Mouse (Mus musculus) granulocyte monocyte progenitor cell, adult 5-6 weeks (primary cell): Measurements from ENCODE around the gene Flt1. TPM values are rescaled to one million over a fixed set of nuclear protein-coding genes. Genes with fewer than 3 reads are reported as not detected.
A peak's percentile ranks its signal among the peaks of the same experiment; 100 is the strongest.
"Not testable (repeated sequence)": the region's sequence is repeated elsewhere in the genome, so short reads cannot be mapped to it uniquely, and the experiment has no call there.

Source experiments
- ATAC-seq: replicated peaks from 2 replicates; pipeline ENCODE4 v1.8.0; 2016; ENCODE audit warnings: mild to moderate bottlenecking, moderate TSS enrichment, inconsistent platforms; ENCODE audit not compliant: poor library complexity, severe bottlenecking
- total RNA-seq, 2 experiments: library from RNA; stranded (forward) in 1 of 2; stranded (reverse) in 1 of 2; fragments of 200-712, 200-1000 nt in 1 of 2; fragments of >200 nt in 1 of 2; fragmentation: Nextera tagmentation in 1 of 2; gene quantifications; 2 replicates each; pipeline ENCODE4 v1.2.3; 2014 to 2017

Gene Flt1
- total RNA-seq, 2 experiments from 2014 or later, result 3.4 to 3.7 TPM

DNA sequence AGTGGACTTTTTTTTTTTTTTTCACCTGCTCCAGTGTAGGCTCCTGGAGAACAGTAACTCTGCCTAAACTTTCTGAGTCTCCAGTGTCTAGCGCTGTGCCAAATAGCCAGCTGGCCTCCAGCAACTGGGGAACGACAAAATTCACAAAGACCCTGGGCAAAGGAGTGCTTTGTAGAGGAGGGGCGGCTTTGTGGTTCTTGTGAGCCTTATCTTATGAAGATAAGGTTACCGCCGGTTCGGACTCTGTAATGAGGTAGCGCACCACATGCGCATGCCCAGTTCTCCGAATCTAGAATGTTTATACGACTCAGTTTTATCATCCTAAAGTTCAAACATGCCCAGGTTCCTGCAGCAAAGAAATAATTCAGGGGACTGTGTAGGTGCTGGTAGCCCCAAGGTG, 102.1 kb downstream of the Flt1 start:
- no peak for ATAC-seq

DNA sequence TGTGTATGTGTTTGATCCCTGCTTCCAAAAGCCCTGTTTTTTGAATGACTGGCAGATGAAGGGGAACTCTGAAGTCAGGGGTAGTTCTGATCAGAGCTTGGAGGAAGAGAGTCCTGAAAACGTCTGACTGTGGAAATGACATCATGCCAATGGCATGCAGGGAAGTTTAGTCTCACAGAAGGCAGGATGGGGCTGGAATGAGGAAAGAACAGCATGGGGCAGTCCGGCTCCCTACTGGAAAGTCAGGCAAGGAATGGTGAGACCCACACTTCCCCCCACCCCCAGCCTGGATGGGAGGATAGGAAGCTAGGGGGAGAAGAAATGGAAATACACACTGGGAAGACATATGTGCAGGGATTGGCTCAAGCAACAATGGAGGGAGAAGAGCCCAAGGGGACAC, 105.6 kb downstream of the Flt1 start:
- no peak for ATAC-seq

DNA sequence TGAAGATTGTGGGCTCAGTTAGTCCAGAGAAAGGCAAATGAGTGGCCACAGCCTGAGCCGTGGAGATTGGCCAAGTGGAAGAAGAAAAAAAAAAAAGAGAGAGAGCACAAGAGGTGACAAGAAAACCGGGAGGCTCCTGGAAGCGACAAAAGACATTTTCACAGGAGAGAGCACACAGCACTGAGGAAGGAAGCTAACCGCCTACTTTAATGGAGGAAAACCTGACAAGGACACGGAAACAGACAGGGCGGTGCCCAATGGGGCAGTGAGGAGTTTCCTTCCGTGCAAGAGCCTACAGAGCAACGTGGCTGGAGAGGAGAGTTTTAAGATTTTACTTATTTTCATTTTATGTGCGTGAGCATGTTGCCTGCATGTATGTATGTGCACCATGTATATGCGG, 107.6 kb downstream of the Flt1 start:
- no peak for ATAC-seq

DNA sequence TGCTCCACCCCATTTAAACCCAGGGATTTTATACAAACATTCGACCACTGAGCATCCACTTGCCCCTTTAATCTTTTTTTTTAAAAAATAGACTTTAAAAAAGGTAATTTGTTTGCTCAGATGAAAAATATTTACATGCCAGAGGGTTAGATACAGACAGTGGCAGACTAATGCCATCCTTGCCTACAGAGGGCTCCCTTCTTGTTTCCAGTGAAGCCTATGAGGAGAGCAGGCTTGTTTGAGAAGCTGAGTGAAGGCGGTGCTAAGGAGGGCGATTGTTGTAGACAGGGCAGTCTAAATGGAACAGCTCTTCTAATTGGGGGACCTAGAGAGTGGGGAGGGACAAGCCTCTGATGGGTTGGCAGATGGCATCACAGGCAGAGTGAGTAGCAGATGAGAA, 109.4 kb downstream of the Flt1 start:
- no peak for ATAC-seq

DNA sequence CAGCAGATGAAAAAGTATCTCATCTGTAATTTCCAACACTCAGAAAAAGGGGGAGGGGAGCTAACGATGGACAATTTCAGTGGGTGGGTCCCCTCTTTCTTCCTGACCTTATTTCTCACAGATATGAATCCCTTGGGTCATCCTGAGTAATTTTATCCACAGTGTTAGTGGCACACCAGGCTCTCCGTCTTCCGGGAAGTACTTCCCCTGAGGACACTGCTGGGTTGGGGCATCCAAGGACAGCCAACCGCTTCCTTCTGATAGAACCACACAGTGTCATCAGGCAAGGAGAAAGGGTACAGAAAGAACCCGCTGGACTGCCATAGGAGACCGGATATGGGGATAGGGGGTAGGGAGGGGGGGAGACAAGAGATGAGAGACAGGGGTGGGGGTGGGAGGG, 111.2 kb downstream of the Flt1 start:
- ATAC-seq, result no peak

DNA sequence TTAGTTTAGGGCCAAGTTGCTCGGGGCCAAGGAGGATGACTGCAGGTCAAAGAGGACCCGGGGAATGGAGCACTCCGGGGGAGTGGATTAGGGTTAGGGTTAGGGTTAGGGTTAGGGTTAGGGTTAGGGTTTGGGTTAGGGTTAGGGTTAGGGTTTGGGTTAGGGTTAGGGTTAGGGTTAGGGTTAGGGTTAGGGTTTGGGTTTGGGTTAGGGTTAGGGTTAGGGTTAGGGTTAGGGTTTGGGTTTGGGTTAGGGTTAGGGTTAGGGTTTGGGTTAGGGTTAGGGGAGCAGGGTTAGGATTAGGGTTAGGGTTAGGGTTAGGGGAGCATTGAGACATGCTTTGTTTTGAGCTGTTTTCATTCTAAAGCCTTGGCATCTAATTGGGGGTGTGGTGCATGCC, 114.5 kb downstream of the Flt1 start:
- not testable (repeated sequence) for ATAC-seq

DNA sequence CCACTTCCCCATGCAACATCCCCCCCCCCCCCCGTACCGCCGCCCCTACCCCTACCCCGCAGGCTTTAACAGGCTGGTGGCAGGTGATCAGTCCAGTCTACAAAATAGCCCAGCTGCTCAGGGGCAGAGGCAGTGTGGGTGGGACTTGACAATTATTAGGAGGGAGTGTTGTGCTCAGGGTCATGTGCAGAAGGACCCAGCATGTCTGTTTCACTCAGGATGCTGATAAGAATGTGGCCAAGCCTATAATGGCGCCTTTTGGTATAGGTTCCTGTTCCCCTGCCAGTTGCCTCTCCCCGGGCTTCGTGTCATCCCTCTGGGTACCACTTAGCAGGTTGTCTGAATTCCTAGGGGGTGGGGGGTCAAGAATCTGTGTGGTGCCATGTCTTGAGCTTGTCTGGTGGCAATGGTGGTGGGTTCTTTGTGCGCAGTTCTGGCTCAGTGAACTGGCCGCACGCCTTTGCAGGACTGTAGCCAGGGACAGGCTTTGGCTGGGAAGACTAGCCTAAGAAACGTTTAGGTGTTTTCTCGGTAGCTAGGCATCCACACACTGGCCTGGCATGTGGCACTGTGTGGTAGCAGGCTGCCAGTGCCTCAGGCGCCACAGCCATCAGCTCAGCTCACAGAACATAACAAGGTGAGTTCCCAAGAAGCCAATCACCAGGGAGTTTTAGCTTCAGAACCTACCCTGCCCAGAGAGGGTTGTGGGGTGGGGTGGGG, 118.4 kb downstream of the Flt1 start:
- no peak for ATAC-seq

DNA sequence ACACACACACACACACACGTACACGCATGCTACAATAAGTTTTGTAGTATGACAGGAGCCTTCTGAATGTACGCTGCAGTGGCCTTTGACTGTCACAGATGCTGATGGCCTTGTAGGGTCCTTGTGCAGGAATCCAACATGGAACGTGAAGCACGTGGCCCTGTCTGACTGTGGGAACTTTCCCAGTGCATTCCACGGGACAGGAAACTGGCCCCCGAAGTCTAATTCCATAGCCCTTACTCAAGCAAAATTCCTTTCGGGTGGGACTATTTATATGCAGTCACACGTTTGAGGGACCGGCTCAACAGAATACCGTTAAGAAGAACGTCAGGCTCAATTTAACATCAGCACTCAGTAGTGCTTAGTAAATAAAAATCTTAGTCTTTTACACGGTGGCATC, 119.1 kb downstream of the Flt1 start:
- no peak for ATAC-seq

DNA sequence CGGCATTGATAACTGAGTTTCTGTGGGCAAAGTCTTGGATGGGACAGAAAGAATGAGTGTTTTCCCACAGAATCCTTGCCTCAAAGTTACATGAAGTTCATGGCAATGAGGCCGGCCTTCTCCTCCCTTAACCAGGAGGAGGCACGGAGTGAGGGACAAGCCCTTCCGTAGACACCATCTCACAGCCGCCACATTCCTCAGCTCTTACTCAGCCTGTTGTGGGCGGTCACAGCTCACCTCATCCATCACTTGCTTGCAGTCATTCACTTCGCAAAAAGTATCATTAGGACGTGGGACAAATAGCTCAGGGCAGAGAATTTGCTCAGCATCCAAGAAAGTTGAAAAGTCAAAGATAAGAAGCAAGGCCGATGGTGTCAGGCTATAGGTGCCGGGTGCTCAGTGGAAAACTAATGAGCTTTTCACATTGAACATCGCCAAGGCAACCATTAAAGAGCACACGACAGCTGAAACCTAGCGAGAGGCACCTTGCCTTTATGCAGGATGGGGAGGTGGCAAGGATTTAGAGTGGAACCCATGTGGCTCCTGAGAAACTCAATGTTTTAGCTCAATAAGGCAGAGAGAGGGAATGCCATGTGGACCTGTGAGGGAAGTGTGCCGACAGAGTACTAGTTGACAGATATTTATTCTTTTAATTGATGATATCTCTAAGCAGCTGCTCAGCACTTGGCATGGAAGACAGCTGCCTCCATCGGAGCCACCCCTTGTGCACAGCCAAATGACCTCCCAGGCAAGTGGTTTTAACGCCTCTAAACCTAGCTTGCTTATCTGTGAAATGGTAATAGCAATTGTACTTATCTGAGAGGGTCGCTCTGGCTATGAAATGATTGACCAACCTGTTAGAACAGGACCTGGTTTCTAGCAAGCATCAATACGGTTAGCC, 124.1 kb downstream of the Flt1 start:
- ATAC-seq, result no peak

DNA sequence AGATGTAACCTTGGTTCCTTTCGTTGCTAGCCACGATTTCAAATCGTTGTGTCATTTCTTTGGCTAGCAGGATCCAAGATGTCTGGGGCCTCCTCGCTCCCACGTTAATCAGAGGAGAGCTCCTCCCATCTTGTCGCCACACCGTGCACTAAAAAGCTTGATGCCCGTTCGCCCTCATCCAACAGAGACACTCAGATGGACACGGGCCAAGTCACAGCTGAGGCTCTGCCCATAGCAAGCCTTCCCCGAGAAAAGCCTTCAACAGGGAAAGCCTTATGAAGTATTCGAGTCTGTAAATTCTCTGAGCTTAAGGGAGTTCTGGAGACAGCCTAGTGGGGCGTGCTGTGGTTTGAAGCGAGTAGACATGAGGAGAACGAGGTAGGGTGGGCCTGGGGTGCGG, 128.0 kb downstream of the Flt1 start:
- no peak for ATAC-seq

DNA sequence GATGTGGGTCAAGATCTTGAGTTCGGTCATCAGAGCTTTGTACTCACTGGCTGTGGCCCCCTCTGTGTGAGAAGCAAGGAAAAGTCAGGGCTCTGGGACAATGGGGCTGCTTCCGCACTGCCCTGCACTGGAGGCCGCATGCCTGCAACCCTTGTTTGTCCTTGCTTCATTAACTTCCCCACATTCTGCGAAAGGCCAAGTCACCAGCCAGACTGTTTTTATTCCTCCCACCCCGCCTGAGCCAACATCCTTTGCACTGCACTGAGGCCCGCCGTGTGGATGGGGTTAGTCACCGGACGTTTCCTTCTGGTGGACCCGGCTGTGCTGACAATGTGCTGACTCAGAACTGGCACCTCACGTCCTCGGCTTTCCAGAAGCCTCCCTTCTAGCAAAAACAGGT, 136.0 kb downstream of the Flt1 start:
- ATAC-seq, result peak; percentile 77

DNA sequence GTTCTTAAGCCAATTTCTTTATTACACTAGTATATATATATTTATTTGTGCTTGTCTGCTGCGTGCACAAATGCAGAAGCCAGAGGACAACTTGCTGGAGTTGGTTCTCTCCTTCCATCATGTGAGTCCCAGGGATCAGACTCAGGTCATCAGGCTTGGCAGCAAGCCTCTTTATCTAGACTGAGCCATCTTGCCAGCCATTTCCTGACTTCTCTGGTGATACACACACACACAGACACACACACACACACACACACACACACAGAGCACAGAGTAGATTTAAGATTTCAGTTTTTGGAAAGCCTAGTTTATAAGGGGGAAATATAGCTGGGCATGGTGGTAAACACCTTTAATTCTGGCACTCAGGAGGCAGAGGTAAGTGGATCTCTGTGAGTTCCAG, 140.7 kb downstream of the Flt1 start:
- no peak for ATAC-seq

DNA sequence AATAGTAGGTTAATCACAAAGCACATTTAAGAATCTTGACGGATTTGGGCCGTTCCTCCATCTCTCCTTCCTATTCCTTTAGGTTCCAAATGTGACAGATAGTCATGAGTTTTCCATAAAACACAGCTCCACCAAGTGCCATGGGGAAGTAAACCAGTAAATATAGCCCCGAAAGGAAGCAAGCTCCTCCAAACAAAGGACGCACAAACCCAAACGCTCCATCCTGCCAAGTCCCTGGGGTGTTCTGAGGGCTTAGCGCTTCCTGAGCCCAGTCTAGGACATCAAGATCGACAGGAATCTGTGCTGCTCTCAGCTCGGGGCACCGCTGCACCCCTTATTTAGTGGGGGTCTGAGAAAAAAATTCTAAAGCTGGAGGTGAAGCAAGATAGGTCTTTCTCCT, 141.2 kb downstream of the Flt1 start:
- no peak for ATAC-seq

DNA sequence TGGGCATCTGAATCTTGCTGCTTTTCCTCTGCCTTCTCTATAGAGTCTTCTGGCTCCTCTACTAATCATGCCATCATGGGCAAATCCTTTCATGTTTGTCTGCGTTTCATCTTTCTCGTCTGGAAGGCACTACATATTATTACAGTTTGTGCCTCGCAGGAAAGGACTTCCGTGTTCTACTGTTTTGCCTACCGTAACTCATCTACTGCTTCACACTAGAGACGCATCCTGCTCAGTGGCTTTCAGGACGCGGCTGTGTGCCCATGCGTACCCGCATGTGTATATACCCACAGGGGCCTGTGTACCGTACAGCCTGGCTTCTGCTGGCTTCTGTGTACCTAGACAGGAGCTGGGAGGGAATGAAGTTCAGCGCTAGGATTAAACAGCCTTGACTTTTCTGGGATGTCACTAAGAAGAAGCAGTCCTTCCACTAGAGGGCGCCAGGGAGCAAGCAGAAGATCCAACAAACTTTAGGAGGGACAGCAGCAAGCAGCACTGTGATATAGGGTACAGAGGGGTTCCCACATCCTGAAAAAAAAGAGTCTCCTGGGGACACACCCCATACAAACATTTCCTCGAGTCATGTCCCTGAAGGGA, 142.0 kb downstream of the Flt1 start:
- peak; percentile 62 for ATAC-seq

DNA sequence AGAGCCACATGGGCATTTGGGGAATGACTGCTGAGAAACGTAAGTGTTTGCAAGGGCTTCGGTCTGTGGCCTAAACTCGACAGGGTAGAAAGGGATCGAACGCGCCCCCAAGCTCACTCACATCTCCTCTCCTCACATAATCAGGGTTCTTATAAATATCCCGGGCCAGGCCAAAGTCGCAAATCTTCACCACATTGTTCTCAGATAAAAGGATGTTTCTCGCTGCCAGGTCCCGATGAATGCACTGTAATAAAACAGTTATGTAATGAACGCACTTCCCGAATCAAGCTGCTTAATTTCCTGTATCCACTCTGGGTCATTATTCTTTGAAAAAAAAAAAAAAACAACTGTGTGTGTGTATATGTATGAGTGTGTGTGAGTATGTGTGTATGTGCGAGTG, 145.6 kb downstream of the Flt1 start:
- no peak for ATAC-seq

DNA sequence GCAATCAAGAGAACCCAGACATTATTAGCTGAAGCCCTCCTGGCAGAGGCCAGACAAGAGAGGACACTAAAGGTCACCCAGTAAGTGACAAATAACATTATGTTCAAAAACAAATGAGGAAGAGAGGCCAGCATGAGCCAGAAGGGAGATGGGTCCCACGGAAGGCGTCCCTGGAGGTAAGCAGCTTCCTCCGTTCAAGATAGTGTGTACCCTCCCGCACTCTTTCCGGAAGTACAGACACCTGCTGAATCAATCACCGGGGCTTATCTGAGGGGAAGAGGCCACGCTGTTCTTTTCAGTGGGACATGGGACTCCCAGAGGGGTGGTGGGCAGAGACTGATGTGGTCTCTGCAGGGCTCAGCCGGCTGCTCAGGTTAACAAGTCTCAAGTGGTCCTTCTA, 146.1 kb downstream of the Flt1 start:
- no peak for ATAC-seq

DNA sequence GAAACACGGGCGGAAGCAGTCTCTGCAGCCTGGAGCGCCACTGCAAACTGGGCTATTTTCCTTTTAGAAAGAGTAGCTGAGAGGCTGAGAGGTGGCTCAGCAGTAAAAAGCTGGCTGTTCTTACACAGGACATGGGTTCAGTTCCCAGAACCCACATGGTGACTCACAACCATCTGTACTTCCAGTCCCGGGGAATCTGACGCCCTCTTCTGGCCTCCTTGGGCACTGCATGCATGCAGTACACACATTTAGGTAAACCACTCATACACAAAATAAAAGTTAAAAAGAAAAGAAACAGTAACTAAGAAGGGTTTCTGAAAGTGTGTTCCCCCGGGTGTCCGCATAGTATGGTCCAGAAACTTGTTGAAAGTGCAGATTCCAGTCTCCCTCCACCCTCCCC, 146.7 kb downstream of the Flt1 start:
- no peak for ATAC-seq

DNA sequence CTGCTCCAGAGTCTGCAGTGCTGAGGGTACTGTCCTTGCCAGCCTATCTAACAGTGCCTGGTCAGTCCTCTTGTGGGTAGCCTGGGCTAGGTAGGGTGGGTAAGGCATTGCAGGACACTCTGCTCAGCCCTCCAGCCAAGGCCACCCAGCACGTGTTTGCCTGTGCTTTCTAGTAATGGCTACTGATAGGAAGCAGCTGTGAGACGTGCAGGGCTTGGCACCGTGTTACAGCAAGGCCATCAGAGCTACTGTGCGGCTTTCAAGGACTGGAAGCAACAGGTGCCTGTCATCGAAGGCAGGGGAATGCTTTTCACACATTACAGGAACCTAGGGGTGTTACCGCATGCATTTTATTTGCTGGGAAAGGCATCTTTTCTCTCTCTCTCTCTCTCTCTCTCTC, 148.8 kb downstream of the Flt1 start:
- ATAC-seq, result no peak

DNA sequence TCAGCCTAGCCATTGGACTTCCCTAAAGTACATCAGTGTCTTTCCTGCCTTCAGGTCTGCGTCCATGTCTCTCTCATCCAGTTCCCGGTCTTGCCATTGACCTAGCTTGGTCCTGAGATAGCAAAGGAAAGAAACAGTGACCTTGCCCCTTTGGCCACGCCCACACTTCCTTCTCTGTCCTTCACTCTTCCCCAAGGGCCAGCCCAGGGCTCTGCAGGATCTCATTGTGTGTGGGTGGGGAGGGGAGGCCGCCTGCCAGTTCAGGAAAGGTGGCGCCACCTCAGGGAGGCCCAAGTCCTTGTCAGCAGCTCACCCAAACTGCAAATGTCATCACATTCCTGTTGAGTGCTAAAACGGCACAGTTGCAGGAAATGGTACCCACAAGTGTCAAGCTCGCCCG, 151.3 kb downstream of the Flt1 start:
- peak; percentile 95 for ATAC-seq

DNA sequence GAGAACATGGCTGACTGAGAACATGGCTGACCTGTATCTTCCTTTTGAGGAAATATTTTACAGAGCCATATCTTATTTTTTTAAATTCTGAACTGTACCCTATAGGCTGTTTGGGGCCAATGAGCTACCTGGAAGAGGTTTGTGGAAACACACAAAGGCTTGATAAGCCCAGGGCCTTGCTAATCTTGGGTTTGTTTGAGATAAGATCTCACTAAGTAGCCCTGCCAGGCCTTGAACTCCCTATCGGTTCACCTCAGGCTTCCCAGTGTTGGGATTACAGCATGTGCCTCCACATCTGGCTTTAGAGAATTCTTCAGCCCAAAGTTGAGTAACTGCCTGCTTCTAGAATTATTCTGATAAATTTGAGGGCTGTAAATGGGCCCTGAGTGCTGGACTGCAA, 152.3 kb downstream of the Flt1 start:
- ATAC-seq, result no peak

DNA sequence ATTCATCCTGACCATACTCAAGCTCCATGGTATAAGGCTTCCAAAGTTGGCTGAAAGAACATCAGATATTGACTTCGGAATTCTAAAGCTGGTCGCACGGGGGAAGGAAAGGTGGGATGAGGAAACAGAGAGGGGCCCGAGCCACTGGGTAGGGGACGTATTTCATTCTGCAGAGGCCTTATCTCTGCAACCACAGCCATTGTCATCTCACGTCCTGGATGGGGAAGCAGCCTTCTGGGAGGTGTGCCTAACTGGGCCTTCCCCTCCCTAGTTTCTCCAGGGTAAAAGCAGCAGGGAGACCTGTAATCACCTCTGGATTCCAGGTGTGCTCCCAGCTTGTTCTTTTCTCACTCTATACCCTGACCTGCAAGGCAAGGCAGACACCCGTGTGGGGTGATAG, 153.1 kb downstream of the Flt1 start:
- no peak for ATAC-seq
